Mouse (Mus musculus) ES-Bruce4 (cell line): ENCODE measurements around the gene Gm28308.

Source experiments
- CTCF ChIP-seq: IDR thresholded peaks from one replicate; pipeline ENCODE4 v1.8.1; 2011; ENCODE audit warnings: low read depth, low read length
- EP300 ChIP-seq: IDR thresholded peaks from 2 replicates; pipeline ENCODE4 v1.6.1; 2011; ENCODE audit warnings: low read depth, low read length; ENCODE audit not compliant: insufficient read depth

DNA sequence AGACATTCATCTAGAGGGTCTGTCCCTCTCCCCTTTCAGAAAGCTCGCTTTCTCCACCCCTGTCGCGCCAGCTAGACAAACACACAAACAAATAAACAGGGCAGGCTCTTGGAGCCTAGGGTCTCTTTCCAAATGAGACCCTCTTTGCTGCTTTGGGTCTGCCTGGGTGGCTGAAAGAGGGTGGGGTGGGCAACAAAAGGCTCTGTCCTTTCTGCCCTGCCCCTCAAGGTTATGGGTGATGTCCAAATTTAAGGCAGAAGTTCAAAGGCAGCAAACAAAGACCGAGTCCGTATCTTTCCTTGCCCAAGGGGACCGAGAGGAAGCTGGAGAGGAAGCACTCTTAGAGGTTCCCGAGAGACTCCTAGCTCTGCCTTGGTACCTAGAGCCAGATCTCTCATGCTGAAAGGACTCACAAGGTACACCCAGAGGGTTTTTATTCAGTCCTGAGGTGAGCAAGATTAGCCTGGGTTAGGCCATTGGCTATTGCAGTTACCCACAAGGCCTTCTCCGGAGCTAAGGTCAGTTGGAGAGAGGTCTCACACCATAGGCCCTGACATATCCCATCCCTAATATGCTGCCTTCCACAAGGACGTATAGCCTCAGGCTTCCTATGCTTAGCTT, 28.0 kb upstream of the Gm28308 start:
- TF ChIP-seq EP300: no peak
- no peak for TF ChIP-seq CTCF
